Mouse (Mus musculus) MEL (cell line): Measurements from ENCODE around the gene Cir1. TPM values are rescaled to one million over a fixed set of nuclear protein-coding genes. Genes with fewer than 3 reads are reported as not detected.
A peak's percentile ranks its signal among the peaks of the same experiment; 100 is the strongest.

ENCODE experiments used
- DNase-seq: peaks from one replicate; pipeline ENCODE4 v3.0.0; 2011; ENCODE audit warnings: low read depth, low spot score
- H3K27ac ChIP-seq: 2 replicates; pipeline ENCODE4 v1.5.1; 2012; ENCODE audit warnings: low read depth, mild to moderate bottlenecking, control low read depth, low read length, moderate library complexity; ENCODE audit not compliant: control insufficient read depth
- H3K27me3 ChIP-seq, 2 experiments: fragments of 150-350 bp in 1 of 2; sonication (generic) in 1 of 2; 2 replicates each; pipeline ENCODE4 v1.6.1; 2012; ENCODE audit warnings: low read length in 2 of 2, mild to moderate bottlenecking in 2 of 2, improper control_type of control experiment in 1 of 2, moderate library complexity in 1 of 2; ENCODE audit not compliant: insufficient read depth in 2 of 2, control insufficient read depth in 1 of 2
- H3K36me3 ChIP-seq, 2 experiments: 2 replicates each; pipeline ENCODE4 v1.6.1; 2012 to 2014; ENCODE audit warnings: low read length in 2 of 2, improper control_type of control experiment in 1 of 2, inconsistent platforms in 1 of 2, mild to moderate bottlenecking in 1 of 2; ENCODE audit not compliant: insufficient read depth in 2 of 2, control insufficient read depth in 1 of 2
- H3K4me1 ChIP-seq, 2 experiments: fragments of 150-350 bp in 1 of 2; sonication (generic) in 1 of 2; 2 replicates each; pipeline ENCODE4 v1.6.1; 2012; ENCODE audit warnings: low read length in 2 of 2, improper control_type of control experiment in 1 of 2, mild to moderate bottlenecking in 1 of 2; ENCODE audit not compliant: insufficient read depth in 2 of 2, control insufficient read depth in 1 of 2
- H3K4me3 ChIP-seq, 2 experiments: fragments of 150-350 bp in 1 of 2; sonication (generic) in 1 of 2; 2 replicates each; pipeline ENCODE4 v1.5.1; 2012; ENCODE audit warnings: low read depth in 2 of 2, low read length in 2 of 2, mild to moderate bottlenecking in 2 of 2, moderate library complexity in 2 of 2, control low read depth in 1 of 2, improper control_type of control experiment in 1 of 2; ENCODE audit not compliant: control insufficient read depth in 1 of 2, insufficient read depth in 1 of 2
- H3K79me2 ChIP-seq: 2 replicates; pipeline ENCODE4 v1.6.1; 2012; ENCODE audit warnings: mild to moderate bottlenecking, low read length, moderate library complexity; ENCODE audit not compliant: control insufficient read depth, poor library complexity, insufficient read depth
- H3K9ac ChIP-seq: 2 replicates; pipeline ENCODE4 v1.6.1; 2012; ENCODE audit warnings: low read depth, mild to moderate bottlenecking, control low read depth, low read length, moderate library complexity; ENCODE audit not compliant: control insufficient read depth, poor library complexity, severe bottlenecking
- H3K9me3 ChIP-seq: fragments of 150-350 bp; sonication (generic); replicated peaks from 2 replicates; pipeline ENCODE4 v1.6.1; 2012; ENCODE audit warnings: mild to moderate bottlenecking, low read length, improper control_type of control experiment, moderate library complexity; ENCODE audit not compliant: insufficient read depth
- BHLHE40 ChIP-seq: IDR thresholded peaks from 2 replicates; pipeline ENCODE4 v1.6.1; 2012; ENCODE audit warnings: low read depth, mild to moderate bottlenecking, inconsistent platforms, low read length, improper control_type of control experiment, borderline replicate concordance
- CHD2 ChIP-seq: IDR thresholded peaks from 2 replicates; pipeline ENCODE4 v1.6.1; 2011; ENCODE audit warnings: low read length, improper control_type of control experiment
- CTCF ChIP-seq, 3 experiments: IDR thresholded peaks in 2 of 3; conservative IDR thresholded peaks in 1 of 3; 2 replicates each; pipeline ENCODE4 v1.5.1; 2011 to 2012; ENCODE audit warnings: low read length in 3 of 3, low read depth in 2 of 3, mild to moderate bottlenecking in 2 of 3, improper control_type of control experiment in 1 of 3, inconsistent platforms in 1 of 3, mixed read lengths in 1 of 3, moderate library complexity in 1 of 3; ENCODE audit not compliant: control insufficient read depth in 1 of 3, insufficient read depth in 1 of 3, poor library complexity in 1 of 3, severe bottlenecking in 1 of 3
- E2F4 ChIP-seq: IDR thresholded peaks from 2 replicates; pipeline ENCODE4 v1.6.1; 2011; ENCODE audit warnings: low read depth, low read length, improper control_type of control experiment, borderline replicate concordance
- ELF1 ChIP-seq: IDR thresholded peaks from 2 replicates; pipeline ENCODE4 v1.6.1; 2014; ENCODE audit warnings: low read depth, mild to moderate bottlenecking, inconsistent platforms, low read length, improper control_type of control experiment, moderate library complexity
- EP300 ChIP-seq, 2 experiments: IDR thresholded peaks; 2 replicates each; pipeline ENCODE4 v1.6.1; 2011; ENCODE audit warnings: improper control_type of control experiment in 2 of 2, low read length in 2 of 2, low read depth in 1 of 2, mild to moderate bottlenecking in 1 of 2
- ETS1 ChIP-seq: IDR thresholded peaks from 2 replicates; pipeline ENCODE4 v1.6.1; 2012; ENCODE audit warnings: low read depth, mild to moderate bottlenecking, inconsistent platforms, low read length, improper control_type of control experiment, moderate library complexity
- GABPA ChIP-seq: IDR thresholded peaks from 2 replicates; pipeline ENCODE4 v1.6.1; 2012; ENCODE audit warnings: low read depth, mild to moderate bottlenecking, inconsistent platforms, low read length, improper control_type of control experiment, moderate library complexity
- GATA1 ChIP-seq: IDR thresholded peaks from 2 replicates; pipeline ENCODE4 v1.6.1; 2011; ENCODE audit warnings: low read depth, low read length, improper control_type of control experiment
- HCFC1 ChIP-seq: IDR thresholded peaks from 2 replicates; pipeline ENCODE4 v1.6.1; 2012; ENCODE audit warnings: low read depth, mild to moderate bottlenecking, inconsistent platforms, low read length, improper control_type of control experiment, moderate library complexity
- JUND ChIP-seq: IDR thresholded peaks from 2 replicates; pipeline ENCODE4 v1.6.1; 2011; ENCODE audit warnings: low read depth, mild to moderate bottlenecking, improper control_type of control experiment, low read length
- KAT2A ChIP-seq: conservative IDR thresholded peaks from 2 replicates; pipeline ENCODE4 v1.6.1; 2012; ENCODE audit warnings: low read depth, low read length, improper control_type of control experiment, inconsistent platforms
- MAX ChIP-seq: IDR thresholded peaks from 2 replicates; pipeline ENCODE4 v1.6.1; 2011; ENCODE audit warnings: low read length, improper control_type of control experiment
- MAZ ChIP-seq: IDR thresholded peaks from 2 replicates; pipeline ENCODE4 v1.6.1; 2012; ENCODE audit warnings: low read depth, mild to moderate bottlenecking, inconsistent platforms, low read length, improper control_type of control experiment
- MEF2A ChIP-seq: IDR thresholded peaks from 2 replicates; pipeline ENCODE4 v1.6.1; 2014; ENCODE audit warnings: low read depth, mild to moderate bottlenecking, inconsistent platforms, low read length, improper control_type of control experiment; ENCODE audit not compliant: poor library complexity, insufficient replicate concordance, severe bottlenecking; ENCODE audit errors: extremely low read depth
- MXI1 ChIP-seq: IDR thresholded peaks from 2 replicates; pipeline ENCODE4 v1.6.1; 2011; ENCODE audit warnings: mild to moderate bottlenecking, low read depth, low read length, improper control_type of control experiment
- MYB ChIP-seq: IDR thresholded peaks from 2 replicates; pipeline ENCODE4 v1.6.1; 2011; ENCODE audit warnings: mild to moderate bottlenecking, low read depth, low read length, improper control_type of control experiment
- MYC ChIP-seq: IDR thresholded peaks from 2 replicates; pipeline ENCODE4 v1.6.1; 2011; ENCODE audit warnings: low read depth, mild to moderate bottlenecking, low read length, improper control_type of control experiment, moderate library complexity
- NELFE ChIP-seq: IDR thresholded peaks from 2 replicates; pipeline ENCODE4 v1.6.1; 2011; ENCODE audit warnings: low read depth, low read length, improper control_type of control experiment
- NRF1 ChIP-seq: IDR thresholded peaks from 2 replicates; pipeline ENCODE4 v1.6.1; 2014; ENCODE audit warnings: low read depth, mild to moderate bottlenecking, inconsistent platforms, low read length, improper control_type of control experiment, moderate library complexity; ENCODE audit not compliant: poor library complexity, insufficient read depth, severe bottlenecking
- POLR2A ChIP-seq, 2 experiments: IDR thresholded peaks; 2 replicates each; pipeline ENCODE4 v1.6.1; 2011 to 2012; ENCODE audit warnings: low read length in 2 of 2, mild to moderate bottlenecking in 2 of 2, control low read depth in 1 of 2, improper control_type of control experiment in 1 of 2, low read depth in 1 of 2, moderate library complexity in 1 of 2; ENCODE audit not compliant: control insufficient read depth in 1 of 2, insufficient read depth in 1 of 2, poor library complexity in 1 of 2
- POLR2AphosphoS2 ChIP-seq: IDR thresholded peaks from 2 replicates; pipeline ENCODE4 v1.6.1; 2011; ENCODE audit warnings: low read length, improper control_type of control experiment
- POLR2AphosphoS5 ChIP-seq: IDR thresholded peaks from 2 replicates; pipeline ENCODE4 v1.6.1; 2012; ENCODE audit warnings: low read depth, borderline replicate concordance, mild to moderate bottlenecking, inconsistent platforms, low read length, moderate library complexity, mixed read lengths
- RAD21 ChIP-seq: IDR thresholded peaks from 2 replicates; pipeline ENCODE4 v1.6.1; 2011; ENCODE audit warnings: mild to moderate bottlenecking, low read depth, low read length, improper control_type of control experiment
- RCOR1 ChIP-seq: IDR thresholded peaks from 2 replicates; pipeline ENCODE4 v1.6.1; 2012; ENCODE audit warnings: low read depth, mild to moderate bottlenecking, inconsistent platforms, low read length, improper control_type of control experiment
- SMC3 ChIP-seq: IDR thresholded peaks from 2 replicates; pipeline ENCODE4 v1.6.1; 2011; ENCODE audit warnings: low read depth, low read length, improper control_type of control experiment
- TBP ChIP-seq: IDR thresholded peaks from 2 replicates; pipeline ENCODE4 v1.8.0; 2011; ENCODE audit warnings: low read depth, low read length, improper control_type of control experiment
- TCF12 ChIP-seq: IDR thresholded peaks from 2 replicates; pipeline ENCODE4 v1.6.1; 2014; ENCODE audit warnings: low read depth, mild to moderate bottlenecking, inconsistent platforms, low read length, improper control_type of control experiment, moderate library complexity
- UBTF ChIP-seq: IDR thresholded peaks from 2 replicates; pipeline ENCODE4 v1.6.1; 2012; ENCODE audit warnings: low read depth, mild to moderate bottlenecking, inconsistent platforms, low read length, improper control_type of control experiment, moderate library complexity, borderline replicate concordance; ENCODE audit not compliant: insufficient read depth
- USF1 ChIP-seq: IDR thresholded peaks from 2 replicates; pipeline ENCODE4 v1.6.1; 2014; ENCODE audit warnings: low read depth, mild to moderate bottlenecking, inconsistent platforms, low read length, improper control_type of control experiment, moderate library complexity
- ZC3H11A ChIP-seq: IDR thresholded peaks from 2 replicates; pipeline ENCODE4 v1.6.1; 2012; ENCODE audit warnings: low read depth, mild to moderate bottlenecking, inconsistent platforms, low read length, improper control_type of control experiment
- ZKSCAN1 ChIP-seq: IDR thresholded peaks from 2 replicates; pipeline ENCODE4 v1.6.1; 2012; ENCODE audit warnings: low read depth, mild to moderate bottlenecking, inconsistent platforms, low read length, improper control_type of control experiment, moderate library complexity
- ZMIZ1 ChIP-seq: IDR thresholded peaks from 2 replicates; pipeline ENCODE4 v1.6.1; 2012; ENCODE audit warnings: low read depth, mild to moderate bottlenecking, inconsistent platforms, low read length, improper control_type of control experiment, moderate library complexity
- polyA plus RNA-seq, 2 experiments: library from polyadenylated mRNA; stranded (reverse) in 1 of 2; unstranded in 1 of 2; fragments of >175 nt in 1 of 2; fragments of >200 nt in 1 of 2; gene quantifications; 2 replicates each; pipeline versions ENCODE4 v1.2.1 to v1.2.4; 2012; ENCODE audit warnings: low replicate concordance in 2 of 2, low read depth in 1 of 2; ENCODE audit not compliant: insufficient read length in 2 of 2, insufficient read depth in 1 of 2, missing spikeins in 1 of 2
- total RNA-seq: library from RNA; depleted of rRNA; stranded (reverse); fragments of 300-350 nt; gene quantifications from 2 replicates; pipeline ENCODE4 v1.2.3, GENCODE M21; 2012

The Cir1 gene
- total and polyA plus RNA-seq, 3 experiments: 3.4 to 7.7 TPM; not detected in 1

DNA sequence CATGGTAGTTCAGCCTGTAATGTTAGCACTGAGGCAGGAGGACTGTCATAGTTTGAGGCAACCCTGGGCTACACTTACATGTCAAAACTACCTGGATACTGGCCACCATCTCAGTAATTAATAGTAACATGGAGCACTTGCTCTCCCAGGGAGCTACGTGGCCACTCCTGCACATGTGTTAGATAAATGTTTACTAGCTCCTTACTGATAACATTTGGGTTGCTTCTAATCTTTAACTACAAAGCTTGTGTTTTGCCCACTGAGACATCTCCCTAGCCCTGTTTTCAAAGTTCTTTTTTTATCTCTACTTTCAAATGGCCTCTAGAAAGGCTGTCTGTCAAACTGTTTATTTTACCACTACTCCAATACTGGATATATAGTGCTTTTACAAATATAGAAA, 10.5 kb downstream of the Cir1 start:
- no peaks in the 10 kb centered on the region; a peak in 2 of 4 replicates for H3K4me1 ChIP-seq
- no peak overlapping the region for H3K27ac ChIP-seq
- no peaks in the 10 kb centered on the region for H3K79me2 ChIP-seq
- H3K9ac ChIP-seq: no peak overlapping the region
- no peaks in the 10 kb centered on the region for H3K27me3 ChIP-seq
- peak; percentile 20 for DNase-seq
- no peak overlapping the region for H3K4me3 ChIP-seq
- peak; percentile 45; the same call in 1 of the 2 replicates for TF ChIP-seq GATA1
- no peak for TF ChIP-seq POLR2AphosphoS5
- TF ChIP-seq ZC3H11A: no peak
- TF ChIP-seq CHD2: no peak
- no peak for TF ChIP-seq MYB
- TF ChIP-seq TBP: no peak
- no peak for TF ChIP-seq GABPA
- TF ChIP-seq MYC: no peak
- TF ChIP-seq ELF1: no peak
- peak; percentile 32; the same call in 1 of the 2 replicates for TF ChIP-seq BHLHE40
- TF ChIP-seq UBTF: no peak
- no peak for TF ChIP-seq POLR2A (IDR thresholded peaks at IDR 0.05; ENCODE audit: control insufficient read depth in 1 of 2, insufficient read depth in 1 of 2, low read depth in 1 of 2, low read length in 2 of 2, poor library complexity in 1 of 2)
- TF ChIP-seq TCF12: 0 out of 2 replicates have a peak, but pooled peaks have one; percentile 23
- TF ChIP-seq NELFE: no peak
- no peak for TF ChIP-seq NRF1
- TF ChIP-seq USF1: no peak
- no peak for TF ChIP-seq KAT2A
- no peak for TF ChIP-seq JUND
- no peak for TF ChIP-seq POLR2AphosphoS2
- TF ChIP-seq MAX: no peak
- no peak for TF ChIP-seq MAZ
- no peak for TF ChIP-seq CTCF (IDR thresholded peaks at IDR 0.05 in 2 of 3, conservative IDR thresholded peaks at IDR 0.05 in 1 of 3; ENCODE audit: control insufficient read depth in 1 of 3, insufficient read depth in 1 of 3, low read depth in 2 of 3, low read length in 3 of 3, poor library complexity in 1 of 3, severe bottlenecking in 1 of 3)
- TF ChIP-seq RCOR1: no peak
- no peak for TF ChIP-seq MEF2A
- peak; percentile 51; the same call in 1 of the 2 replicates for TF ChIP-seq ETS1
- TF ChIP-seq EP300 (IDR thresholded peaks at IDR 0.05; ENCODE audit: low read depth in 1 of 2, low read length in 2 of 2): peak in 1 of 2 experiments; percentile 32; a peak in 1 of 4 replicates
- TF ChIP-seq SMC3: no peak
- no peak for TF ChIP-seq HCFC1
- TF ChIP-seq ZKSCAN1: no peak
- no peak for TF ChIP-seq E2F4
- no peak for TF ChIP-seq MXI1
- TF ChIP-seq RAD21: no peak
- no peak for TF ChIP-seq ZMIZ1
- H3K36me3 ChIP-seq: peaks cover 0 to 9% of the 10 kb centered on the region in 2 experiments
- no peaks in the 10 kb centered on the region for H3K9me3 ChIP-seq
